Mouse (Mus musculus) liver, embryonic 11.5 days (tissue): ENCODE measurements around the gene Npm1. TPM values are rescaled to one million over a fixed set of nuclear protein-coding genes. Genes with fewer than 3 reads are reported as not detected.

Experiments
- ATAC-seq: fragments of 200-750 bp; cut with Nextera tagmentation; replicated peaks from 2 replicates; pipeline ENCODE4 v1.8.0; 2017; ENCODE audit warnings: moderate number of reproducible peaks, mild to moderate bottlenecking, moderate TSS enrichment, moderate library complexity; ENCODE audit not compliant: low FRiP score
- DNase-seq: peaks from one replicate; pipeline ENCODE4 v3.0.0-alpha.2; 2017; ENCODE audit warnings: low spot score
- H3K27ac ChIP-seq: fragments of 300-500 bp; sonication (generic); 2 replicates; pipeline ENCODE4 v1.5.1; 2014; ENCODE audit warnings: mild to moderate bottlenecking, low read depth, low read length, control low read depth
- H3K27me3 ChIP-seq: fragments of 300-500 bp; sonication (generic); replicated peaks from 2 replicates; pipeline ENCODE4 v1.6.1; 2014; ENCODE audit warnings: low read length, mixed read lengths; ENCODE audit not compliant: control insufficient read depth, insufficient read depth
- H3K36me3 ChIP-seq: fragments of 300-500 bp; sonication (generic); 2 replicates; pipeline ENCODE4 v1.6.1; 2014; ENCODE audit warnings: mild to moderate bottlenecking, low read length, moderate library complexity, mixed read lengths; ENCODE audit not compliant: control insufficient read depth, insufficient read depth
- H3K4me1 ChIP-seq: fragments of 300-500 bp; sonication (generic); replicated peaks from 2 replicates; pipeline ENCODE4 v1.6.1; 2014; ENCODE audit warnings: low read length, mixed read lengths; ENCODE audit not compliant: control insufficient read depth, insufficient read depth
- H3K4me2 ChIP-seq: fragments of 300-500 bp; sonication (generic); 2 replicates; pipeline ENCODE4 v1.6.1; 2014; ENCODE audit warnings: mild to moderate bottlenecking, control low read depth, moderate library complexity
- H3K4me3 ChIP-seq: fragments of 300-500 bp; sonication (generic); 2 replicates; pipeline ENCODE4 v1.5.1; 2014; ENCODE audit warnings: low read depth, low read length, control low read depth
- H3K9ac ChIP-seq: fragments of 300-500 bp; sonication (generic); 2 replicates; pipeline ENCODE4 v1.6.1; 2014; ENCODE audit warnings: low read depth, low read length, control low read depth
- H3K9me3 ChIP-seq: fragments of 300-500 bp; sonication (generic); 2 replicates; pipeline ENCODE4 v1.6.1; 2016; ENCODE audit warnings: low read length, inconsistent platforms, mixed read lengths; ENCODE audit not compliant: control insufficient read depth
- WGBS: fragments of 180-500 bp; shearing (Covaris S2); extraction: QIAGEN DNeasy Blood & Tissue Kit; methylation state at CpG from one replicate; pipeline ENCODE4 v1.1.7; 2014; 5-methylcytosine and 5-hydroxymethylcytosine counted together
- polyA plus RNA-seq: library from polyadenylated mRNA; unstranded; fragments of >200 nt; fragmentation: Nextera tagmentation; extraction: Ambion mirVana; gene quantifications from 2 replicates; pipeline ENCODE4 v1.2.1, GENCODE M21; 2014

Gene Npm1
- polyA plus RNA-seq, 1 experiment from 2014 or later = 1,921 TPM

GRCm38 (mm10) chr11:33132619-33133338, 30.2 kb downstream of the Npm1 start:
- no peaks in the 10 kb centered on the region for H3K9me3 ChIP-seq
- no peaks in the 10 kb centered on the region for H3K27me3 ChIP-seq
- DNase-seq (no peak), ATAC-seq (no peak)
- no peaks in the 10 kb centered on the region for H3K4me1 ChIP-seq
- H3K27ac ChIP-seq = no peak overlapping the region
- no peak overlapping the region for H3K4me3 ChIP-seq
- H3K4me2 ChIP-seq = no peak overlapping the region
- H3K9ac ChIP-seq = no peak overlapping the region
- H3K36me3 ChIP-seq = no peaks in the 10 kb centered on the region
- 69% methylated on average over 8 of the region's 8 CpGs for WGBS

- Histone ChIP-seq H3K4me1 (no peaks in the 10 kb centered on the region), H3K27ac (no peak overlapping the region), H3K27me3 (peaks cover 27% of the 10 kb centered on the region), H3K9ac (no peak overlapping the region), H3K4me2 (no peak overlapping the region), H3K36me3 (no peaks in the 10 kb centered on the region), H3K4me3 (no peak overlapping the region), H3K9me3 (no peaks in the 10 kb centered on the region)
- DNase-seq = no peak
- ATAC-seq = no peak
These were observed 35.9 kb downstream of the Npm1 start for GRCm38 (mm10) chr11:33127058-33127457.

- Histone ChIP-seq H3K27ac (no peak overlapping the region), H3K9ac (no peak overlapping the region), H3K9me3 (no peaks in the 10 kb centered on the region), H3K4me1 (no peaks in the 10 kb centered on the region), H3K36me3 (no peaks in the 10 kb centered on the region), H3K4me3 (peak overlapping the region; percentile 28), H3K27me3 (peaks cover 37% of the 10 kb centered on the region), H3K4me2 (peak overlapping the region; percentile 60)
- ATAC-seq (peak; percentile 51; the same call in 1 of the 2 replicates), DNase-seq (peak; percentile 54)
- 3% methylated on average over 37 of the region's 37 CpGs for WGBS
These were observed 40.3 kb downstream of the Npm1 start for GRCm38 (mm10) chr11:33122575-33123268.

GRCm38 (mm10) chr11:33119556-33119955, 43.5 kb downstream of the Npm1 start:
- no peak overlapping the region for H3K27ac ChIP-seq
- no peak for ATAC-seq
- H3K4me1 ChIP-seq = no peaks in the 10 kb centered on the region
- no peaks in the 10 kb centered on the region for H3K9me3 ChIP-seq
- 70% methylated on average over 8 of the region's 8 CpGs for WGBS
- peaks cover 33% of the 10 kb centered on the region for H3K27me3 ChIP-seq
- no peak overlapping the region for H3K9ac ChIP-seq
- no peak overlapping the region for H3K4me2 ChIP-seq
- no peaks in the 10 kb centered on the region for H3K36me3 ChIP-seq
- H3K4me3 ChIP-seq = no peak overlapping the region
- DNase-seq = no peak

- WGBS = 68% methylated on average over 7 of the region's 7 CpGs
- H3K27me3 ChIP-seq = peaks cover 29% of the 10 kb centered on the region
- ATAC-seq = no peak
These were observed 43.9 kb downstream of the Npm1 start for GRCm38 (mm10) chr11:33119116-33119515.

GRCm38 (mm10) chr11:33118480-33118879, 44.5 kb downstream of the Npm1 start:
- no peak overlapping the region for H3K27ac ChIP-seq
- no peaks in the 10 kb centered on the region for H3K36me3 ChIP-seq
- WGBS = 56% methylated on average over 6 of the region's 6 CpGs
- ATAC-seq = no peak
- H3K27me3 ChIP-seq = peaks cover 23% of the 10 kb centered on the region
- no peak for DNase-seq
- H3K4me2 ChIP-seq = no peak overlapping the region
- no peaks in the 10 kb centered on the region for H3K4me1 ChIP-seq
- H3K9me3 ChIP-seq = no peaks in the 10 kb centered on the region
- H3K9ac ChIP-seq = no peak overlapping the region
- no peak overlapping the region for H3K4me3 ChIP-seq

More at GRCm38 (mm10) chr11:33119116-33119515, 43.9 kb downstream of the Npm1 start:
- H3K36me3 ChIP-seq = no peaks in the 10 kb centered on the region
- no peak for DNase-seq
- no peak overlapping the region for H3K27ac ChIP-seq
- no peaks in the 10 kb centered on the region for H3K9me3 ChIP-seq
- no peak overlapping the region for H3K4me2 ChIP-seq
- no peaks in the 10 kb centered on the region for H3K4me1 ChIP-seq
- H3K9ac ChIP-seq = no peak overlapping the region
- H3K4me3 ChIP-seq = no peak overlapping the region

- no peaks in the 10 kb centered on the region for H3K36me3 ChIP-seq
- no peaks in the 10 kb centered on the region for H3K9me3 ChIP-seq
- H3K27me3 ChIP-seq = peaks cover 4% of the 10 kb centered on the region; the same call in 1 of the 2 replicates
- H3K4me3 ChIP-seq = no peak overlapping the region
- DNase-seq (no peak), ATAC-seq (no peak)
- H3K4me1 ChIP-seq = no peaks in the 10 kb centered on the region
- no peak overlapping the region for H3K4me2 ChIP-seq
- no peak overlapping the region for H3K27ac ChIP-seq
- WGBS = 90% methylated on average over 3 of the region's 3 CpGs
- no peak overlapping the region for H3K9ac ChIP-seq
These were observed 47.2 kb downstream of the Npm1 start for GRCm38 (mm10) chr11:33115796-33116195.

- 25% methylated on average over 1 of the region's 1 CpGs for WGBS
- no peak overlapping the region for H3K4me3 ChIP-seq
- DNase-seq (no peak), ATAC-seq (no peak)
- H3K9ac ChIP-seq = no peak overlapping the region
- H3K4me2 ChIP-seq = no peak overlapping the region
- H3K36me3 ChIP-seq = no peaks in the 10 kb centered on the region
- no peak overlapping the region for H3K27ac ChIP-seq
- H3K9me3 ChIP-seq = no peaks in the 10 kb centered on the region
- no peaks in the 10 kb centered on the region for H3K4me1 ChIP-seq
- no peaks in the 10 kb centered on the region for H3K27me3 ChIP-seq
These were observed 50.6 kb downstream of the Npm1 start for GRCm38 (mm10) chr11:33112407-33112806.

- Histone ChIP-seq H3K4me1 (no peaks in the 10 kb centered on the region), H3K27ac (no peak overlapping the region), H3K4me3 (no peak overlapping the region), H3K27me3 (no peaks in the 10 kb centered on the region), H3K4me2 (no peak overlapping the region), H3K9me3 (no peaks in the 10 kb centered on the region), H3K36me3 (no peaks in the 10 kb centered on the region), H3K9ac (no peak overlapping the region)
- DNase-seq (no peak), ATAC-seq (no peak)
- WGBS = 56% methylated on average over 2 of the region's 2 CpGs
These were observed 52.9 kb downstream of the Npm1 start for GRCm38 (mm10) chr11:33110111-33110510.
